Mouse (Mus musculus): ENCODE data around the gene Mitf. TPM values are rescaled to one million over a fixed set of nuclear protein-coding genes. Genes with fewer than 3 reads are reported as not detected.

Gene Mitf
- polyA plus RNA-seq, 1 experiment from 2014 or later: 0.30 TPM

DNA sequence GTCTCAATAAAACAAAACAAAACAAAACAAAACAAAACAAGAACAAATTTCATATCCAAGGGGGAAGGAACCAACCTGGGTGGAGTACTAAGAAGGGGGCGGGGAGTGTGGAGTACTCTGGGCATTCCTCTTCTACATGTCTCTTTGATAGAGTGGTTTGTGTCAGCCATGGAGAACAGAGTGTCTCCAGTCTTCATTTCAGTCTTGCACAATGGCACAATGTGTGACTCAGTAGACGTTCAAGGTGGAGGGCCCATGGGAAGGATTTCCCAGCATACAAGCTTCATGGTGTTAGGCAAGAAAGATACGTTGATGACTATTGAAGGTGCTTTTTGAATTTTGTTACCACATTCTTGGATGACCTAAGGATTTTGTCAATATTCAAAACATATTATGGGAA is 117.4 kb downstream of the Mitf start:
- WGBS: 85% methylated on average over 3 of the region's 3 CpGs
- Histone ChIP-seq H3K4me3 (ENCODE audit: low read depth, low read length) (no peak overlapping the region), H3K27me3 (ENCODE audit: control insufficient read depth, insufficient read depth, low read length) (no peaks in the 10 kb centered on the region), H3K9ac (ENCODE audit: low read length) (no peak overlapping the region), H3K9me3 (ENCODE audit: control insufficient read depth, low read length) (no peaks in the 10 kb centered on the region), H3K27ac (ENCODE audit: low read depth, low read length) (no peak overlapping the region), H3K36me3 (ENCODE audit: control insufficient read depth, insufficient read depth, low read length) (no peaks in the 10 kb centered on the region), H3K4me1 (ENCODE audit: control insufficient read depth, insufficient read depth, low read length) (no peaks in the 10 kb centered on the region), H3K4me2 (no peak overlapping the region)
- ATAC-seq (ENCODE audit: low FRiP score) (no peak), DNase-seq (ENCODE audit: low spot score, missing footprints) (no peak)

DNA sequence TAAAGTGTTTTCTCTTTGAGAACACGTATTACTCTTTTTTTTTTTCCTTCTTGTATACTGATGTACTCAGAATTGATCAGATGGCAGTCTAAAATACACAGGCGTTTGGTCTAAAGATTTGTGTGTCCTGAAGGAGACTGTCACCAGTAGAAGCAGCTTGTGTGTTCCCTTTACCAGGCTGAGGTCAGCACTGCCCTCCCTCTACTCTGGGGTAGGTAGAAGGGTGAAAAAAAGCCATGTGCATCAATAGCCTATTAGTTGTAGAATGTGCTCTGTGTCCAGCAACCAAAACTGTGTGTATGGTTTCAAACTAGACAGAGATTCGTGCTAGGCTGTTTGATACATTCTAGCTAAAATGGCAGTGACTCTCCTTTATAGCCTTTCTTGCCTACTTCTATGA is 122.2 kb downstream of the Mitf start:
- no peaks in the 10 kb centered on the region for H3K4me1 ChIP-seq (ENCODE audit: control insufficient read depth, insufficient read depth, low read length)
- H3K4me3 ChIP-seq (ENCODE audit: low read depth, low read length): no peak overlapping the region
- WGBS: 78% methylated on average over 3 of the region's 3 CpGs
- H3K27ac ChIP-seq (ENCODE audit: low read depth, low read length): no peak overlapping the region
- no peak overlapping the region for H3K9ac ChIP-seq (ENCODE audit: low read length)
- DNase-seq (ENCODE audit: low spot score, missing footprints): no peak
- no peak for ATAC-seq (ENCODE audit: low FRiP score)
- H3K36me3 ChIP-seq (ENCODE audit: control insufficient read depth, insufficient read depth, low read length): no peaks in the 10 kb centered on the region
- H3K9me3 ChIP-seq (ENCODE audit: control insufficient read depth, low read length): no peaks in the 10 kb centered on the region
- no peaks in the 10 kb centered on the region for H3K27me3 ChIP-seq (ENCODE audit: control insufficient read depth, insufficient read depth, low read length)
- no peak overlapping the region for H3K4me2 ChIP-seq

DNA sequence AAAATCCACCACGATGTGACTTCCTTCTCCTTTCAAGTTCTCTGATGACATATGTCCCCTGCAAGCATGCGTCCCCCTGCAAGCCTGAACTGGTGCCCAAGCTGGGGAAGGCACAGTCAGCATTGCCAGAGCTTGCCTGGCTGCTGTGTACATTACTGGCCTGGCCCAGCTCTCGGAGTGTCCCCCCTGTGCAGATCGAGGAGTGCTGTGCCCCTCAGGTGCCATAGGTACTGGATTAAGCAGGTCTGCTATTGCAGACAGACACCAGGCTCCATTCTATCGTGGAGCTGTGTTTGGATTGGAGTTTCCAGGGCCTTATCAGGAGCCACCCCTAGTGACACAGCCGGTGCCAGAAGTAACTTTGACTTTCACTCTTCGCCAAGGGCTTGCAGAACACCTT is 122.6 kb downstream of the Mitf start:
- Histone ChIP-seq H3K9me3 (ENCODE audit: control insufficient read depth, low read length) (no peaks in the 10 kb centered on the region), H3K4me3 (ENCODE audit: low read depth, low read length) (no peak overlapping the region), H3K27me3 (ENCODE audit: control insufficient read depth, insufficient read depth, low read length) (no peaks in the 10 kb centered on the region), H3K27ac (ENCODE audit: low read depth, low read length) (no peak overlapping the region), H3K4me1 (ENCODE audit: control insufficient read depth, insufficient read depth, low read length) (no peaks in the 10 kb centered on the region), H3K9ac (ENCODE audit: low read length) (no peak overlapping the region), H3K36me3 (ENCODE audit: control insufficient read depth, insufficient read depth, low read length) (no peaks in the 10 kb centered on the region), H3K4me2 (no peak overlapping the region)
- no peak for DNase-seq (ENCODE audit: low spot score, missing footprints)
- no peak for ATAC-seq (ENCODE audit: low FRiP score)
- WGBS: 85% methylated on average over 7 of the region's 7 CpGs

DNA sequence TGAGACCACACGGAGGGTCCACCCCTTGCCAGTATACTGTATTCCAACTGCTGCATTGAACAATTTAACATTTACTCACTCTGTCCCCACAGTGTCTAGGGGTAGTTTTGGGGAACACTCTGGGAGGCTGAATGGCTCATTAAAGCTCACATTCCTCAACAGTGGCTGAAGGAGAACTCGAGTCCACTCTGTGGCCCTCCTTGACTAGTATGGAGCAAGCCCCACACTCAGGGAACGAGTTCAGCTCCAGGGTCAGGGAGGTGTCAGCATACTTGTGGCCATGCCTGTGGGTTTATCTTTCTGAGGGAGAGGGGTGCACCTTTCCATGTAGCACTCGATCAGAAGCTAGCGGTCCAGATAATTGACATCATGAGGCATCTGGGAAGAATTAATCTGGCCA is 130.3 kb downstream of the Mitf start:
- Histone ChIP-seq H3K4me1 (ENCODE audit: control insufficient read depth, insufficient read depth, low read length) (0 out of 2 replicates have a peak, but pooled peaks cover 5% of the 10 kb centered on the region), H3K27me3 (ENCODE audit: control insufficient read depth, insufficient read depth, low read length) (no peaks in the 10 kb centered on the region), H3K36me3 (ENCODE audit: control insufficient read depth, insufficient read depth, low read length) (no peaks in the 10 kb centered on the region), H3K4me3 (ENCODE audit: low read depth, low read length) (no peak overlapping the region), H3K4me2 (no peak overlapping the region), H3K27ac (ENCODE audit: low read depth, low read length) (no peak overlapping the region), H3K9me3 (ENCODE audit: control insufficient read depth, low read length) (no peaks in the 10 kb centered on the region), H3K9ac (ENCODE audit: low read length) (no peak overlapping the region)
- 79% methylated on average over 5 of the region's 5 CpGs for WGBS
- no peak for DNase-seq (ENCODE audit: low spot score, missing footprints)
- ATAC-seq (ENCODE audit: low FRiP score): no peak

DNA sequence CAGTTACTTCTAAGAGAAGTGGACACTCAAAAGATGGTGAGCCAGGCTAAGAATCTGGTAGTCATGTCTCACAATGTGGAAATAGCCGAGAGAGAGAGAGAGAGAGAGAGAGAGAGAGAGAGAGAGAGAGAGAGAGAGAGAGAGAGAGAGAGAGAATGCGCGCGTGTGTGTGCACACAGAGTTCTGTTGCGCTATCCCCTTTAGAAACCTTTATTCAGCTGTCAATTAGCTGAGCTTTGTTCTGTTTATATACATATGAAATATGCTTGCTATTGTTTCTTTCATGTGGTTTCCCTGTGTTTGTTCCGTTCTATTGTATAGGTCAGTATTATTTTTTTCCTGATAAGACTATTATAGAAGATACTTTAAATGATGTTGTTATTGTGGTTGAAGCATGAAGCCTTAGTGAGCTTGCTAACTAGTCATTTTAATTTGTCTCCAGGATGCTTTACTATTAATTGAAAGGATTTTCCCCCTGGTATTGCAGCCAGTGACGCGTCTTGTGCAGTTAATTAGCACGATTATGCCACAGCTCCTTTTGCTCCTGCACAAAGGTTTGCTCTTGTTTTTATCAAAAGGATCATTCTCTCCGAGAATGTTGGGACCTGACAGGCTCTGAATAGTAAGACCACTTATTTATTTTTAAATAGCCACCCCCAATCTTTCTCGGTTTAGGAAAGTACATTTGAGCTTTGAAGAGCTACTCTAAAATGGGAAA is 131.2 kb downstream of the Mitf start:
- no peak overlapping the region for H3K4me3 ChIP-seq (ENCODE audit: low read depth, low read length)
- 0 out of 2 replicates have a peak, but pooled peaks cover 5% of the 10 kb centered on the region for H3K4me1 ChIP-seq (ENCODE audit: control insufficient read depth, insufficient read depth, low read length)
- H3K9me3 ChIP-seq (ENCODE audit: control insufficient read depth, low read length): no peaks in the 10 kb centered on the region
- H3K27ac ChIP-seq (ENCODE audit: low read depth, low read length): no peak overlapping the region
- WGBS: 44% methylated on average over 11 of the region's 11 CpGs
- no peak for ATAC-seq (ENCODE audit: low FRiP score)
- no peaks in the 10 kb centered on the region for H3K36me3 ChIP-seq (ENCODE audit: control insufficient read depth, insufficient read depth, low read length)
- no peaks in the 10 kb centered on the region for H3K27me3 ChIP-seq (ENCODE audit: control insufficient read depth, insufficient read depth, low read length)
- no peak for DNase-seq (ENCODE audit: low spot score, missing footprints)
- H3K4me2 ChIP-seq: no peak overlapping the region
- H3K9ac ChIP-seq (ENCODE audit: low read length): no peak overlapping the region

DNA sequence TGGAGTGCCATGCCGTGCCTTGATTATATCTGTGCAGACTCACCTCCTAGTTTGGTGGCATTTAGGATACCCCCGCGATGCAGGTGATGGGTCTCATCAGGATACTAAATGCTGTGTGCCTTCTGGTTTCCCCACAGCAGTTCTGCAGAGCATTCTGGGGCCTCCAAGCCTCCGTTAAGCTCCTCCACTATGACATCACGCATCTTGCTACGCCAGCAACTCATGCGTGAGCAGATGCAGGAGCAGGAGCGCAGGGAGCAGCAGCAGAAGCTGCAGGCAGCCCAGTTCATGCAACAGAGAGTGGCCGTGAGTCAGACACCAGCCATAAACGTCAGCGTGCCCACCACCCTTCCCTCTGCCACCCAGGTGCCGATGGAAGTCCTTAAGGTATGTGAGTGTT is 134.1 kb downstream of the Mitf start:
- Histone ChIP-seq H3K36me3 (ENCODE audit: control insufficient read depth, insufficient read depth, low read length) (no peaks in the 10 kb centered on the region), H3K4me3 (ENCODE audit: low read depth, low read length) (no peak overlapping the region), H3K9ac (ENCODE audit: low read length) (no peak overlapping the region), H3K4me1 (ENCODE audit: control insufficient read depth, insufficient read depth, low read length) (0 out of 2 replicates have a peak, but pooled peaks cover 5% of the 10 kb centered on the region), H3K4me2 (no peak overlapping the region), H3K9me3 (ENCODE audit: control insufficient read depth, low read length) (no peaks in the 10 kb centered on the region), H3K27me3 (ENCODE audit: control insufficient read depth, insufficient read depth, low read length) (no peaks in the 10 kb centered on the region), H3K27ac (ENCODE audit: low read depth, low read length) (no peak overlapping the region)
- WGBS: 83% methylated on average over 12 of the region's 12 CpGs
- no peak for ATAC-seq (ENCODE audit: low FRiP score)
- DNase-seq (ENCODE audit: low spot score, missing footprints): no peak

DNA sequence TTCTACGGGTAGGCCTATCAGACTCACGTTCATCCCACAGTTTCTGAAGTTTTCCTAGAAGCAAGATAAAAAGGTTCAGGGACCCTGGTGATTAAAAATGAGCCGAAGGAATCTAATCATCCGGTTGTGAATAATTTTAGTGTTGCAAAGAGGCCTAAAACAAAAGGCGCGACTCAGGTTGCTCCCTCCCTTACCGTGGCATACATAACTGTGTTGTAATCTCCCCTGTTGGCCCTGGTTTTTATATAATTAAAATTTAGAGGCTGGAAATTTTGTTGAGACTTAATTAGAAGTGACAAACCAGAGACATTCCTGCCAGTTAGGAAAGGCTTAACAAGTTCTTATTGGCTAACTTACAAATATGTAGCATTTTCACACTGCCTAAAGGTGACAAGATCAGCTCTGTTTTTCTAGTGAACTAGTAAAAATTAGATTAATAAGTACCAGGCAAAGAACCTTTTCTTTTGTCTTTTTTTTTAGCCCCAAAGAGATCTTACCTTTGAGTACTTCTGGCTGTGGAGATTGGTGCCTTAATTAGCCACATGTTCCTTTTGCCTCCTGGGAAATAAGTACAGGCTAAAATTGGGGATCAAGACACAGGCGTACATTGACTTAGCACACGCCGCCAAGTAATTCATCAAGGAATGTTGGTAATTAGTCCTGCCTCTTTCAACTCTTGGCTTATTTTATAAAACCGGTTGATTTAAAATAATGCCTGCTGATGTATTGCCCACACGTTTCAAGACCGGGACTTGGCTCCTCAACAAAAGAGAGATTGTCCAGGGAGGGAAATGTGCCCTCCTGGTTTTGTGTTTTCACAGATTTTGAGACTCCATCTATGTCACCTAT is 143.4 kb downstream of the Mitf start:
- Histone ChIP-seq H3K4me3 (ENCODE audit: low read depth, low read length) (no peak overlapping the region), H3K27me3 (ENCODE audit: control insufficient read depth, insufficient read depth, low read length) (no peaks in the 10 kb centered on the region), H3K4me2 (no peak overlapping the region), H3K9me3 (ENCODE audit: control insufficient read depth, low read length) (no peaks in the 10 kb centered on the region), H3K9ac (ENCODE audit: low read length) (no peak overlapping the region), H3K36me3 (ENCODE audit: control insufficient read depth, insufficient read depth, low read length) (no peaks in the 10 kb centered on the region), H3K4me1 (ENCODE audit: control insufficient read depth, insufficient read depth, low read length) (no peaks in the 10 kb centered on the region), H3K27ac (ENCODE audit: low read depth, low read length) (no peak overlapping the region)
- DNase-seq (ENCODE audit: low spot score, missing footprints) (no peak), ATAC-seq (ENCODE audit: low FRiP score) (no peak)
- WGBS: 73% methylated on average over 13 of the region's 13 CpGs

DNA sequence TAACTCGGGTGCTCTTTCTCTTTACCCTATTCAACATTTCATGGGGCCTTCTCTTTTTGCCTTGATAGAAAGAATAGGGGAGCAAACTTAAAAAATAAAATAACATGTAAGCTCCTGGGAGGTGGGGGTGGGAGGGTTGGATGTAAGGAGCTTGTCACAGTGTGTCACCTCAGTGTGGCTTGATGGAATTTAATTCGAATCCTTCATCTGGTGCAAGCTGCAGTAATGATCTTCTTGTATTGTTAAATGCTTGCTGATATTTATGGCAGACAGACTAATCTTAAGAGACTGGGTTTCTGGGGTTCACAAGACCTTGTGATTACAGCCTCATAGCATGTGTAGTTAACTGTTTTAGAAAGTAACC is 144.0 kb downstream of the Mitf start:
- Histone ChIP-seq H3K4me2 (no peak overlapping the region), H3K27me3 (ENCODE audit: control insufficient read depth, insufficient read depth, low read length) (no peaks in the 10 kb centered on the region), H3K4me1 (ENCODE audit: control insufficient read depth, insufficient read depth, low read length) (no peaks in the 10 kb centered on the region), H3K4me3 (ENCODE audit: low read depth, low read length) (no peak overlapping the region), H3K9me3 (ENCODE audit: control insufficient read depth, low read length) (no peaks in the 10 kb centered on the region), H3K9ac (ENCODE audit: low read length) (no peak overlapping the region), H3K27ac (ENCODE audit: low read depth, low read length) (no peak overlapping the region), H3K36me3 (ENCODE audit: control insufficient read depth, insufficient read depth, low read length) (no peaks in the 10 kb centered on the region)
- DNase-seq (ENCODE audit: low spot score, missing footprints): no peak
- WGBS: 73% methylated on average over 2 of the region's 2 CpGs
- ATAC-seq (ENCODE audit: low FRiP score): no peak

DNA sequence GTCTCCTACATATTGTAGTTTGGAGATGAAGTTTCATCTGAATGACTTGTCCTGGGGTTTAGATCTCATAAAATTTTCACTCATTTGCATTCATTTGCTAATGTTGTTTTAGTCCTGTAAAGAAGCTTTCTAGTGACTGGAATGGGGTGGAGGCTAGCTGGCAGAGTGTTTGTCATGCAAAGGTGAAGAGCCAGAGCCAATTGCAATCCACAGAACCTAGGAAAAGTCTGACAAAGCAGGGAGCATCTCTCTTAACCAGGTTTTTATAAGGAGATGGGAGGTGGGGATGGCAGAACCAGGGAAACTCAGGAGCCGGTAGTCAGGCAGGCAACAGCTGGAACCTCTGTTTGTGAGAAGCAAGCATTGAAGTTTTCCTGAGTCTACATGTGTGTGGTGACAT is 144.9 kb downstream of the Mitf start:
- H3K9ac ChIP-seq (ENCODE audit: low read length): no peak overlapping the region

More for the DNA sequence above, 144.9 kb downstream of the Mitf start:
- WGBS: 56% methylated on average over 1 of the region's 1 CpGs
- DNase-seq (ENCODE audit: low spot score, missing footprints) (no peak), ATAC-seq (ENCODE audit: low FRiP score) (no peak)
- H3K4me3 ChIP-seq (ENCODE audit: low read depth, low read length): no peak overlapping the region
- H3K27ac ChIP-seq (ENCODE audit: low read depth, low read length): no peak overlapping the region
- no peaks in the 10 kb centered on the region for H3K4me1 ChIP-seq (ENCODE audit: control insufficient read depth, insufficient read depth, low read length)
- no peaks in the 10 kb centered on the region for H3K27me3 ChIP-seq (ENCODE audit: control insufficient read depth, insufficient read depth, low read length)
- H3K36me3 ChIP-seq (ENCODE audit: control insufficient read depth, insufficient read depth, low read length): no peaks in the 10 kb centered on the region
- no peak overlapping the region for H3K4me2 ChIP-seq
- no peaks in the 10 kb centered on the region for H3K9me3 ChIP-seq (ENCODE audit: control insufficient read depth, low read length)
